Mouse (Mus musculus) T-helper 2 cell (primary cell): ENCODE measurements around the gene Gm26657.

Experiments used
- in situ Hi-C: fragments of 300-600 bp; cut with MboI, MseI; formaldehyde crosslinking; loops from one replicate; pipeline ENCODE4 v1.15.1; 2025; ENCODE audit warnings: high pct_unique_total_duplicates

Gene Gm26657

DNA sequence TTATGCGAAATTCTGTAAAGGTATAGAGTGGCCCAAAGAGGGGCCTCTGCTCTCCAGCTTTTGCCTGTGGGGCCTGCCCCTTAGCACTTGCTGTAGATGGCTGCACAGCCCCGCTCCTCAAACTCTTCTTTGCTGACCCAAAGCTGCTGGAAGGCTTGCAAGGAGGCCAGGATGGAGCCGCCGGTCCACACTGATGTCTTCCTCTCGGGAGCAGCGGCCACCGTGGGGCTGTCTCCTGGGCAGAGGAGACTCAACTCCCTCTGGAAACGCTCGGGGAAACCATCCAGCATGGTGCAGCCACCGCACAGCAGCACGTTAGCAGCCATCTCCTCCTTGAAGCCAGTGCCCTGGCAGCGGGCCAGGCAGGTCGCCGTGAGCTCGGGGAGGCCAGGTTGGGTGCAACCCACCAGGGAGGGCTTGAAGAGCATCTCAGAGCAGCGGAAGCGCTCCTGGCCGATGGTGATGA is at the start of gene Gm26657:
TSS of gene Gm26657 (plus strand) at position 51 of the 466 bp plus-strand sequence.
- in situ Hi-C loops: loop anchor here (10.0 kb wide), 1 partner anchor 415 kb away; no protein-coding TSS in a partner anchor

DNA sequence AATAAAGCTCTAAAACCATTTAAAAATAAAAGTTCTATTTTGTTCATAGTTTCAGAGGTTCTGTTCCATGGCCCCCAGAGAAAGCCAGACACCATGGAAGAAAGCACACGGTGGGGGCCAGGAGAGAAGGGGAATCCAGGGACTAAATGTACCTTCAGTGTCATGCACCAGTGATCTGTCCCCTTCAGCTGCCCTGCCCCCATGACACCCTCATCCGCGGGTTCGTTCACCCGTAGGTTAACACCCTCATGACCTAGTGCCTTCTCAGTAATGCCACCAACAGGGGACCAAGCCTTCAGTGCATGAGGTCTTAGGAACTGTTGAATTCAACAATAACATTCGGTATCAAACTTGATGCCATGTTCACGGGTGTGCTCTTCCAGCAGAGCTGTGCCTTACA is 43.5 kb upstream of the Gm26657 start:
- in situ Hi-C loops: no loop called here

DNA sequence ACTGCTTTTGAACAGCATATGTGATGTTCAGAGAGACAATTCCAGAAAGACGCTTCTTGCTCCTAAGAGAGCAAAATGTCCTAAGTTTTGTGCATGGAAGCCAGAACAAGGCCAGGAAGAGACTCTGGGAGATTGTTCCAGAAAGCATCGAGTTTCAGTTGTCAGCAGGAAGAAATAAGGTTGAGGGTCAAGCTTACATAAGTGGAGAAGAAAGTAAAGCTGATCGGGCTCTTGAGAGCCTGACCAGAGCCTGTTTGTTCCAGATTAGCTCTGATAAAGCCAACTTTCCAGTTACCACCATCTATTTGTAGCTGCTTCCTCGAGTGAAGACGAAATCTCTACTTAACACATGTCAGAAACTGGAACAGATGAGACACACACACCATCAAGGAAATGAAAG is 41.2 kb upstream of the Gm26657 start:
- in situ Hi-C loops: no loop called here

DNA sequence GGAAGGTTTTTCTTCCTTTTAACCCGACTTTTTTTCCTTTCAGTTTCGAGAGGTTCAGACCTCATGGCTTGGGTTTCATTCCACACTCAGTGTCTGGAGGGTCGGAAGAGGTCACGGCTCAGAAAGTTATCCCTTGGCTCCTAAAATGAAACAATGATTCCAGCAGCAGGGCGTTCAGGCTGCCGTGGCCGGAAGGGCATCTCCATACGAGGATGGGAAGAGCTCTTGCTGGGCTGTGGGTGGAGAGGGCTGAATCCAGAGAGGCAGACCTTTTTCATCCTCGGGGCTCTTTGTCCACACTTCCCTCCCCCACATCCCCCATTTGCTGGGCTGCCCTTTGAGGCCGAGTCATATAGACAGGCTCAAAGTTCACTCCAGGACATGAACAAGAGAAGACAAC is 37.6 kb upstream of the Gm26657 start:
- in situ Hi-C loops: no loop called here

DNA sequence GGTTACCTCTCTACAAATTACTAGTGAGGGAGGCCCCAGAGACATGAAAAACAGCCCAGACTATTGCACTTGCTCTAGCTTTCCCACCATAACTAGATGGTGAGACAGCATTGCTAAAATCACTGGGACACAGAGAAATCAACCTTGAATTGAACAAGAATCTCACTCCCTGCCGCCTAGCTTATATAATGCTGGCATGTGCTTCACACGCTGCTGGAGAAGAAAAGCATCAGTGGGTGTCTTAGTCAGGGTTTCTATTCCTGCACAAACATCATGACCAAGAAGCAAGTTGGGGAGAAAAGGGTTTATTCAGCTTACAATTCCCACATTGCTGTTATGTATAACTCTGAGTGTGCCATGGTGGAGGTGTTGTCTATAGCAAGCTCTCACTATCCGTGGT is 26.7 kb upstream of the Gm26657 start:
- in situ Hi-C loops: no loop called here

DNA sequence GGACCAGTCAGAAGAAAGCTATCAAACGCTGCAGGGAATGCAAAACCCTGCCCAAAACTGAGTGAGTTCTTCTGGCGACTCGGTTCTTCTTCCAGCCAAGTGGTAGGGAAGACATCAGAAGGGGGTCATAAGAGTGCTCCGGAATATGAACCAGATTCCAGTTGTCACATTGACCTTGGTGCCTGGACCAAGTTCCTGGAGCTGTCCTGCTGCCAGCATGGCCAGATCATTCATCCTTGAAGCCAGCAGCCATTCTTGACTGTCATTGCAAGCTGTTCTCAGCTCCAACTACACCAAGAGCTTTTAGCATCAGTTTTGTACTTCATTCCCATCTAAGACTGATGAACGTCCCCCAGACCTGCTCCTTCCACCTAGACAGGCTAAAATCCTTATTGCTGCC is 23.1 kb upstream of the Gm26657 start:
- in situ Hi-C loops: no loop called here

DNA sequence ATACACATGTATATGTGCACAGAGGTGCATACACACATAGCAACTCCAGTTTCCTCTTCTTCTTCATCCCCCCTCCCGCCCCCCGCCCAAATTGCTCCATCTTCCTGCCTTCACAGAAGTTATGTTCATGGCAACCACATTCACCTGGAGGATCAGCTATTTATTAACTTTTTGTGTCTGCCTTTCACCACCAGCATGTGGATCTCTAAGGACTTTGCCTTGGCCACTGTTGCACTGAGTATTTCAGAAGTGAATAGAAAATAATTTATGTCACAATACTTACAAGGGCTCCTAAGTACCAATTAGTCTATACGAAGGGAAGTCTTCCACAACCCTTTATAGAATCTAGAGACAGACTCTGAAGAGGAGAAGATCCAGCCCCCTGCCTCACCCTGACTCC is 21.9 kb upstream of the Gm26657 start:
- in situ Hi-C loops: no loop called here

DNA sequence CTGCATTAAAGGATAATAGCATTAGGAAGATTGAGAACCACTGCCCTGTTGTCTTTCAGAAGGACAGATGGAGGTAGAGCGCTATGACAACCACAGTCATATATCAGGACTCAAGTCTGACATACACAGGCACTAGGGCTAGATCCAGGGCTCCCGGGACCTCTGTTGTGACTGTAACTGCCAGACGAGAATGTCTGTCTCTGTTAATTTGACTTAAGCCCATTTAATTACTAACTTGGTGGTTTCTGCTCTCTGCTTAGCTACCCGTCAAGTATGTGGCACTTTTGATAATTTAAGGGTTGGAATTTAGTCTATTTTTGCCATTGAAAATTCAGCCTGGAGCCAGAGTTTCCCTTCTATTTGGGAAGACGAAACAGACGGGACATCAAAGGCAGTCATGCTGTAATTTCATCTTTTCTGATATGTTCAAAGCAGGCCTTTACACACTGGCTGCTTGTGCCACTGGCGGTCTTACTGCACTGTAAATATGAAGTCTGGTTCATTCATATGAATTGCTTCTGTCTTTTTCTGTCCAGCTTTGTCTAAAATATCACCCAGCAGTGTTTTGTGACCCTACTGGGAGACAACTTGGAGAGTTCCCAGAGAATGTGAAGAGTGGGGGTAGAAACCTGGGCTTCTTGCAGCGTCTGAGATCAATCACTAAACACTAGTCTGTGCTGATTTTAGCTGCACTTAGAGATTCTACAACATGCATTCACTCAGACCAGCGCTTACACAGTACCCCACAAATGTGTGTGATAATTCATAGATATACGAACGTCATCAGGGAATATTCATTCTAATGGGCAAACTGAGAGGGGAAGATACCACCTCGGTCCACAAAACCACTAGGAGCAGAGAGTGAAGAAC is 21.1 kb upstream of the Gm26657 start:
- in situ Hi-C loops: no loop called here

DNA sequence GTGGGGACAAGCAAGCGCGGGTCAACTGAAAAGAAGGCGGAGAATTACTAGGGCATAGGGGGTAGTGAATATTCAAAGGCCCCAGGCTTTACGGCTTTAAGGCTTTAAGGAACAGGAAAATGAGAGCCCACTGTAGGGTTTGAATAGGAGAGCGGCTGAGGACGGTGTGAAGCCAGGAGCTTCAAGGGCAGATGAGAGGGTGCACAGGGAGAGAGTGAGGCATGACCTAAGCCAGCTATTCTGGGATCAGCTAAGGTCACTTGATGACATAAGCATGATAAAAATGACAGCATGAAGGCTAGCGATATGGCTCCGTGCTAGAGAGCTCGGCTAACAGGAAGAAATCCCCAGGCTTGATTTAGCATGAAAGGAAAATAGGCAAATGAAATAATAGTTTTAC is 20.4 kb upstream of the Gm26657 start:
- in situ Hi-C loops: no loop called here

DNA sequence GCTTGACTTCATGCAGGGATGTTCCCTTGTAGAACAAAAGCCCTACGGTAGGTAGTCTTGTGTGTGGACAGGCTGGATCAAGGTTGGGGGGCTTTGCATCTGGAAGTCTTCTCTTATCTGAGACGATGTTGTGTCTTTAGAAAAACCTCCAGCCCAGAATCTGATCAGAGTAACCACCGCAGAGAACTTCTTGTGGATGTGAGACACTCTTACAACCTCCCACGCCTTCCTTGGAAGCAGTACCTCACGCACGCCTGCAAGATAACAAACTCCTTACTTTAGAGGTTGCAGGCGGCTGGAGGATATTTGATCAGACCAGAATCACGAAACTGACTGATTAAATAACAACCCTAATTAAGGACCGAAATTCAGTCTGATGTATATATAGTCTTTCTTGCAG is 19.5 kb upstream of the Gm26657 start:
- in situ Hi-C loops: no loop called here

DNA sequence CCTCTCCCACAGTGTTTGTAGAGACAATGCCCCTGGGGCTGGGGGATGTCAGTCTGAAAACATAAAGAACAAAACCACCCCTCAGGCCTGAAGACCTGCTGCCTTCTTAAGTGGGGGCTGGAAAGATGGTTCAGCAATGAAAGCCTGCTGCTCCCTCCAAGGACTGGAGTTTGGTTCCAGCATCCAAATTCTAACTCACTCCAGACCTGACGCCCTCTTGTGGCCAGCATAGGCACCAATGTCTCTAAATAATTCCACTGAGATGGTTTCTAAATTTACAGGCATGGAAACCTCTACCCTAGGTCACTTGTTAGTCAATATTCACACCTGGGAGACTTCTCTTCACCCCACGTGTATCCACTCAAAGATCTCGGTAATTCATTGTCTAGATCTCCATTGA is 18.4 kb upstream of the Gm26657 start:
- in situ Hi-C loops: no loop called here

DNA sequence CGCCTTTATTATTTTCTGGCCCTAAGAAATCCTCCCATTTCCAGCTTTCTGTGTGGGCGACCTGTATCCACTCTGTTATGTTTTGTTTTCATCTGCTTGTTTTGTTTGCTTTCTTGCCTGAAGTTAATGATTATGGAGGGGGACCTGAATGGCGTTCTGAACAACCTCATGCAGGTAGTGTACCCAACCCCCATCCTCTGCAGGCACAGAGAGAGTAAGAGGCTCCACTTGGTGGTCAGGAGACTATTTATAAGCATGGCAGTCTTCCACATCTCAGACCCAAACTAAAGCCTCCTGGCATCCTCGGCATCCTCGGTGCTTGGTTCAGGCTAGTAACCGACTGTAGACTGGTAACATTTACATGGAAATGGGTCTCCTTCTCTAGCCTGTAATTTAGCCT is 17.5 kb upstream of the Gm26657 start:
- in situ Hi-C loops: no loop called here

DNA sequence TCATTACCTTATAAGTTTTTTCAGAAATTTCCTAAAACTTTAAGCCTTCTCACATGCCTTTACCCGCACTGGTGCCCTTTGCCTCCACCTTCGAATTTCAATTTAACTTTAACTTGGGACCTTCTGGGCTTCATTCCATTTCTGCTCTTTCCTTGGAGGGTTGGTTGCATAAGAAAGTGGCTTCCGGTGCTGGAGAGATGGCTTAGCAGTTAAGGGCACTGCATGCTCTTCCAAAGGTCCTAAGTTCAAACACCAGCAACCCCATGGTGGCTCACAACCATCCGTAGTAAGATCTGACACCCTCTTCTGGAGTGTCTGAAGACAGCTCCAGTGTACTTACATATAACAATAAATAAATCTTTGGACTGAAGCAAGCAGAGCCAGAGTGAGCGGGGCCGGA is 16.6 kb upstream of the Gm26657 start:
- in situ Hi-C loops: no loop called here

DNA sequence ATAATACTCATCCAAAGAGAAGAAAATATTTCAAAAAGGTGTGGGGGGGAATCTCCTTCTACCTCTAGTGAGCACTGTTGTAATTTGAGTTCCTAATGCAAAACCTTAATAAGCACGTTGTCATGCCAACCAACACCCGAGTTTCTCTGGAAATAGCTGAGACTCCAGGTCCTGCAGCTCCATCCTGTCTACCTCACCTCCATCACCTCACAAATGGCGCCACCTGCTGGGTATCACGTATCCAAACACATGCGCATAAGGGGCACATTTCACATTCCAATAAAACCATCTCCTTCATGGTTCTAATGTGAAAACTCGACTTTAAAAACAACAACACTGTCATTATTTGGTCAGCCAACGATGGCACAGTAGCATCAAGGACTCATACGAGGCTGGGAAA is 14.0 kb upstream of the Gm26657 start:
- in situ Hi-C loops: no loop called here

DNA sequence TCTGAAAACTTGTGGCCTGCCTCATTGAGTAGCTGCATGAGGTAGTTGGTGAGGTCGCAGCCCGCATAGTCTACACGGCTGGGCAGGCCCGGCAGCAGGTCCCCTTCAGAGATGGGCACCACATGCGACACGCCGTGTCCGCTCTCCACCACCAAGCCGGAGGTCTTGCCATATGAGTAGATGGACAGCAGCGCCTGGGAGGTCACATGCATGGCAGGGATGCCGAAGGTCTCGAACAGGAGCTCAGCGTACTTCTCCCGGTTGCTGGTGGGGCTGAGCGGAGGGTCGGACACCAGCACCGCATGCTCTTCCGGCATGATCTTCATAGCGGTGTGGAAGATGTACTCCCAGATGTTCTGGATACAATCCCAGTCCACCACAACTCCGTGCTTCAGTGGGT is 741 bp downstream of the Gm26657 start:
- in situ Hi-C loops: loop anchor here (10.0 kb wide), 1 partner anchor 414 kb away; no protein-coding TSS in a partner anchor

DNA sequence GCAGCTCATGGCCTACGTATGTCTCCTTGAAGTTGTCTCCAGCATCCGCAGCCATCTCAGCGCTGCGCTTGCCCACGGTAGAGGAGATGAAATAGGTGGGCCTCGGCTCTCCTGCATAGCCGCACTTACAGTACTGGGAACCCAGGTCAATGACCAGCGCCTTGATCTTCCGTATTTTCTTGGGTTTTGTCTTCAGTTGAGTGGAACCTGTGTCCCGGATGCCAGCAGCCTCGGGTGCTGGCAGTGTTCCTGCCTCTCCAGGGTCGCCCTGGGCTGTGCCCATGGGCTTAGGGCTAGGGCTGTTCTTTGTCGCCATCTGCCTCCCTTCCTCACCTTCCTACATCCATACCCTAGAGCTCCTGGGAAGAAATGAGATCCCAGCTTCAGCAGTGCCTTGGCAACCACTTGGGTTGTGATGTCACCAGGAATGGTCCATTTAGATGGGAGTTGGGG is 1.2 kb downstream of the Gm26657 start, which contains the start of gene Actl7b:
TSS of gene Actl7b (minus strand) at position 403 of the 453 bp plus-strand sequence.
- in situ Hi-C loops: loop anchor here (10.0 kb wide), 1 partner anchor 414 kb away; no protein-coding TSS in a partner anchor

DNA sequence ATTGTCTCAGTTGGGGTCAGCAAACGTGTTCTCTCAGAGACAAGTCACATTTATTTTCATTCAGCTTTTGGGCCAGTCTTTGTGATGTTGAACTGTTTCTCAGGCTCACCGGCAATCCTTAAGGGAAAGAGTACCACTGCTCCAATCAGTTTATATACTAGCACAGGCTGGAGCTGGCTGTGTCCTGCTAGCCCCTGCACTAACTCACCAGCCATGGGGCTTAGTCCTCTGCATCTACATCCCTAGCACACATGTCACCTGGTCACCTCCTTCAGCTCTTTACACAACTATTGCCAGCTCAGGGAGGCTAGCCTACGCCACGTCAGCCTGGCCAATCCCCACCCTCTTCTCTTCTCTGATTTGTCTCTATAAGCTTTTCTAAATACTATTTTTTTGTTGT is 2.8 kb downstream of the Gm26657 start:
- in situ Hi-C loops: loop anchor here (10.0 kb wide), 1 partner anchor 412 kb away; no protein-coding TSS in a partner anchor

DNA sequence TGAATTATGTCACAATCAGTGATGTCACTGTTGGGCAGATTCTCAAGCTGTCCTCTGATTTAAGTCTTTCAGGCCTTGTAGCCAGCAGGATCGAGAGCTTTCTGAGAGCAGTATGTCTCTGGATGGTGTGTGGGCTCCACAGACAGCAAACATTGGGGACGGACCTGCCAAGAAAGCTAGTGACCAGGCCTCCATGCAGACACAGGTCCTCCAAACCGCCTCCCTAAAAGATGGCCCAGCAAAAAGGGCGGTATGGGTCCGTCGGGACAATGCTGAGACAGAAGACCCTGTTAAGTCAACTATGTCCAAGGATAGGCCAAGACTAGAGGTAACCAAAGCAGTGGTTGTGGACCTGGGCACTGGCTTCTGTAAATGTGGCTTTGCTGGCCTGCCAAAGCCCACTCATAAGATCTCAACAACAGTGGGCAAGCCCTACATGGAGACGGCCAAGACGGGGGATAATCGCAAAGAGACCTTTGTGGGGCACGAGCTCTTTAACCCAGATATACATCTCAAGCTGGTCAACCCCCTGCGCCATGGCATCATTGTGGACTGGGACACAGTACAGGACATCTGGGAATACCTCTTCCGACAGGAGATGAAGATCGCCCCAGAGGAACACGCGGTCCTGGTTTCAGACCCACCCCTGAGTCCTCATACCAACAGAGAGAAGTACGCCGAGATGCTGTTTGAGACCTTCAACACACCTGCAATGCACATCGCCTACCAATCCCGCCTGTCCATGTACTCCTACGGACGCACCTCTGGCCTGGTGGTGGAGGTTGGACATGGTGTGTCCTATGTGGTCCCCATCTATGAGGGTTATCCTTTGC is 3.7 kb downstream of the Gm26657 start, which contains the start of gene Actl7a:
TSS of gene Actl7a (plus strand) at position 51 of the 833 bp plus-strand sequence.
- in situ Hi-C loops: loop anchor here (10.0 kb wide), 1 partner anchor 411 kb away; no protein-coding TSS in a partner anchor

DNA sequence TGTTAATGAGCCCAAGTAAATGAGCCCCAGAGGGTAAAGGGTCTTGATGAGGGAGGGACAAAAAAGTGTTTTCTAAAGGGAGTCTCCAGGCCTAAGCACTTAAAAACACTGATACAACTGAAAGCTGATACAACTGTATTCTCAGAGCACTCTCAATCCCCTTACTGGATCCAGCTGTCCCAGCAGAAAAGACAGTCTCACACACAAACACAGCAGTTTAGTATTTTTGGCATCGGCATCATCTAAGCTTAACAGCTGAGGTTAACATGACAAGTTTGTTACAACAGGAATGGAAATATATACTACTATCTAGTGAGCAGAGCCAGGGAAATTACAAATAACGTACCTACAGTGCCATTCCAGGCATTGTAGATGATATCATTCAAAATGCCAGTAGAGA is 6.5 kb downstream of the Gm26657 start:
- in situ Hi-C loops: loop anchor here (10.0 kb wide), 1 partner anchor 408 kb away; no protein-coding TSS in a partner anchor

DNA sequence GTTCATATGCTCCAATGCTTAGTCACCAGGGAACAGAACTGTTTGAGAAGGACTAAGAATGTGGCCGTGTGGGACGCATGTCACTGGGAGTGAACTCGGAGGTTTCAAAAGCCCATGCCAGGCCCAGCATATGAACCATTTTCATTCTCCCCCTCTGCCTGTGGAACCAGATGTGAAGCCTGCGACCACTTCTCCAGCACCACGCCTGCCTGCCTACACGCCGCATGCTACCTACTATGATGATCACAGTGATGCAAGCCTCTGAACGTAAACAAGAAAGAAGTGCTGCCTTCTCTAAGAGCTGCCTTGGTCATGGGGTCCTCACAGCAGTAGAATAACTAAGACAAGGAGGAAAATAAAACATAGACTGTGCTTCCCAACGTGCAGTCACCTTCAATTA is 7.6 kb downstream of the Gm26657 start:
- in situ Hi-C loops: loop anchor here (10.0 kb wide), 1 partner anchor 407 kb away; no protein-coding TSS in a partner anchor

DNA sequence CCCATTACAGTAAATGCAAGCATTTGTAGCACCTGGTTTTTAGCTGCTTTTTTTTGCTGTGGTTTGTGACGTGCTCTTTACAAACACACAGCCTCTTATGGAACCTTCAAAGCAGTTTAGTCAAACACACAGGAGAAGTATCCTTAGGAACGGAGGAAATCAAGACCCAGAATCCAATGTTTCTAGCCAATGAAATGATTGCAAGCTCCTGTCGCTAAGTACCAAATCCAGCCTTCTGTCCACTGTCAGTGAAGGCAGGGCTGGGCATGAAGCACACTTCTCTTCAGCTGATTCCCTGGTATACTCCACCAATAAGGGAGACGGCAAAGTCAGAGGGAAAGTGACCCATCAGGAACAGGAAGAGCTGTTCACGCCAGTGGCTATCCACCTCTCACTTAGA is 16.2 kb downstream of the Gm26657 start:
- in situ Hi-C loops: loop anchor here (25.0 kb wide), 1 partner anchor 1156 kb away; the partner anchor contains the start of gene D630039A03Rik
